Mouse (Mus musculus): ENCODE measurements around the gene Copz1.

- no peak for TF ChIP-seq CTCF (conservative IDR thresholded peaks at IDR 0.05; ENCODE audit: low read length)
- TF ChIP-seq POU5F1 (IDR thresholded peaks at IDR 0.05; ENCODE audit: borderline replicate concordance, low read length), result no peak
- TF ChIP-seq NANOG (IDR thresholded peaks at IDR 0.05; ENCODE audit: borderline replicate concordance, low read length), result peak; percentile 13; the same call in 1 of the 2 replicates
Observed at GRCm38 (mm10) chr15:103239130-103239684, 33.3 kb upstream of the Copz1 start.

Measured in E14TG2a.4 (cell line).